Mouse (Mus musculus): ENCODE measurements around the gene Sprr2i. TPM values are rescaled to one million over a fixed set of nuclear protein-coding genes. Genes with fewer than 3 reads are reported as not detected.

The Sprr2i gene
- total and polyA plus RNA-seq, 2 experiments from 2014 or later, result not detected

- H3K4me2 ChIP-seq (ENCODE audit: low read depth, low read length, poor library complexity, severe bottlenecking), result no peak within 1 kb of the TSS
- TF ChIP-seq CTCF (IDR thresholded peaks at IDR 0.05), result no peak
- no peak within 1 kb of the TSS for H3K4me3 ChIP-seq (ENCODE audit: low read depth, low read length)
- no peak within 1 kb of the TSS for H3K27ac ChIP-seq (ENCODE audit: low read depth, low read length)
- ATAC-seq (ENCODE audit: low FRiP score), result no peak
- no peaks in the 10 kb centered on the region for H3K4me1 ChIP-seq (ENCODE audit: insufficient read depth, low read length)
- WGBS, result 89% methylated on average over 2 of the region's 2 CpGs
- no peaks in the 10 kb centered on the region for H3K27me3 ChIP-seq (ENCODE audit: insufficient read depth, low read length)
- no peaks in the 10 kb centered on the region for H3K9me3 ChIP-seq (ENCODE audit: low read length)
- no peak within 1 kb of the TSS for H3K9ac ChIP-seq (replicated peaks; ENCODE audit: low read length, poor library complexity, severe bottlenecking)
- no peak for DNase-seq (ENCODE audit: low spot score)
- no peaks in the 10 kb centered on the region for H3K36me3 ChIP-seq (ENCODE audit: insufficient read depth, low read length)
Observed at GRCm38 (mm10) chr3:92417782-92418181, 10.0 kb downstream of the Sprr2i start, which contains the start of gene Sprr2j-ps. TSS of gene Sprr2j-ps (plus strand) at chr3:92418082.

- no peak within 1 kb of the TSS for H3K9ac ChIP-seq (replicated peaks; ENCODE audit: low read length, poor library complexity, severe bottlenecking)
- no peaks in the 10 kb centered on the region for H3K27me3 ChIP-seq (ENCODE audit: insufficient read depth, low read length)
- no peaks in the 10 kb centered on the region for H3K4me1 ChIP-seq (ENCODE audit: insufficient read depth, low read length)
- TF ChIP-seq CTCF (IDR thresholded peaks at IDR 0.05), result no peak
- H3K4me2 ChIP-seq (ENCODE audit: low read depth, low read length, poor library complexity, severe bottlenecking), result no peak within 1 kb of the TSS
- WGBS, result 93% methylated on average over 6 of the region's 6 CpGs
- DNase-seq (ENCODE audit: low spot score) (no peak), ATAC-seq (ENCODE audit: low FRiP score) (no peak)
- H3K27ac ChIP-seq (ENCODE audit: low read depth, low read length), result no peak within 1 kb of the TSS
- H3K4me3 ChIP-seq (ENCODE audit: low read depth, low read length), result no peak within 1 kb of the TSS
- no peaks in the 10 kb centered on the region for H3K9me3 ChIP-seq (ENCODE audit: low read length)
- no peaks in the 10 kb centered on the region for H3K36me3 ChIP-seq (ENCODE audit: insufficient read depth, low read length)
Observed at GRCm38 (mm10) chr3:92429323-92429722, 21.5 kb downstream of the Sprr2i start, which contains the start of gene Gm9774. TSS of gene Gm9774 (minus strand) at chr3:92429423.

GRCm38 (mm10) chr3:92432282-92432681 lies 24.5 kb downstream of the Sprr2i start, which contains the start of gene Sprr2k:
TSS of gene Sprr2k (plus strand) at chr3:92432582.
- TF ChIP-seq CTCF (IDR thresholded peaks at IDR 0.05), result no peak
- no peak for DNase-seq (ENCODE audit: low spot score)
- no peak for ATAC-seq (ENCODE audit: low FRiP score)
- WGBS, result 93% methylated on average over 2 of the region's 2 CpGs
- Histone ChIP-seq H3K27ac (ENCODE audit: low read depth, low read length) (no peak within 1 kb of the TSS), H3K9ac (replicated peaks; ENCODE audit: low read length, poor library complexity, severe bottlenecking) (no peak within 1 kb of the TSS), H3K36me3 (ENCODE audit: insufficient read depth, low read length) (no peaks in the 10 kb centered on the region), H3K4me1 (ENCODE audit: insufficient read depth, low read length) (no peaks in the 10 kb centered on the region), H3K27me3 (ENCODE audit: insufficient read depth, low read length) (no peaks in the 10 kb centered on the region), H3K4me3 (ENCODE audit: low read depth, low read length) (no peak within 1 kb of the TSS), H3K4me2 (ENCODE audit: low read depth, low read length, poor library complexity, severe bottlenecking) (no peak within 1 kb of the TSS), H3K9me3 (ENCODE audit: low read length) (no peaks in the 10 kb centered on the region)

- no peaks in the 10 kb centered on the region for H3K4me1 ChIP-seq (ENCODE audit: insufficient read depth, low read length)
- TF ChIP-seq CTCF (IDR thresholded peaks at IDR 0.05), result no peak
- no peak within 1 kb of the TSS for H3K9ac ChIP-seq (replicated peaks; ENCODE audit: low read length, poor library complexity, severe bottlenecking)
- H3K27ac ChIP-seq (ENCODE audit: low read depth, low read length), result no peak within 1 kb of the TSS
- no peak within 1 kb of the TSS for H3K4me2 ChIP-seq (ENCODE audit: low read depth, low read length, poor library complexity, severe bottlenecking)
- 96% methylated on average over 3 of the region's 3 CpGs for WGBS
- ATAC-seq (ENCODE audit: low FRiP score) (no peak), DNase-seq (ENCODE audit: low spot score) (no peak)
- H3K4me3 ChIP-seq (ENCODE audit: low read depth, low read length), result no peak within 1 kb of the TSS
- no peaks in the 10 kb centered on the region for H3K36me3 ChIP-seq (ENCODE audit: insufficient read depth, low read length)
- H3K9me3 ChIP-seq (ENCODE audit: low read length), result no peaks in the 10 kb centered on the region
- no peaks in the 10 kb centered on the region for H3K27me3 ChIP-seq (ENCODE audit: insufficient read depth, low read length)
Observed at GRCm38 (mm10) chr3:92438689-92439088, 30.9 kb downstream of the Sprr2i start, which contains the start of gene Sprr1b. TSS of gene Sprr1b (minus strand) at chr3:92438789.

- no peak overlapping the region for H3K4me2 ChIP-seq (ENCODE audit: low read depth, low read length, poor library complexity, severe bottlenecking)
- ATAC-seq (ENCODE audit: low FRiP score), result no peak
- DNase-seq (ENCODE audit: low spot score), result no peak
- H3K9me3 ChIP-seq (ENCODE audit: low read length), result no peaks in the 10 kb centered on the region
- TF ChIP-seq CTCF (IDR thresholded peaks at IDR 0.05), result no peak
- no peak overlapping the region for H3K27ac ChIP-seq (ENCODE audit: low read depth, low read length)
- H3K27me3 ChIP-seq (ENCODE audit: insufficient read depth, low read length), result no peaks in the 10 kb centered on the region
- no peak overlapping the region for H3K9ac ChIP-seq (replicated peaks; ENCODE audit: low read length, poor library complexity, severe bottlenecking)
- 90% methylated on average over 3 of the region's 3 CpGs for WGBS
- H3K4me3 ChIP-seq (ENCODE audit: low read depth, low read length), result no peak overlapping the region
- no peaks in the 10 kb centered on the region for H3K36me3 ChIP-seq (ENCODE audit: insufficient read depth, low read length)
- H3K4me1 ChIP-seq (ENCODE audit: insufficient read depth, low read length), result no peaks in the 10 kb centered on the region
Observed at GRCm38 (mm10) chr3:92440177-92440576, 32.4 kb downstream of the Sprr2i start.

GRCm38 (mm10) chr3:92455151-92455550 lies 47.4 kb downstream of the Sprr2i start:
- Histone ChIP-seq H3K9me3 (ENCODE audit: low read length) (no peaks in the 10 kb centered on the region), H3K4me1 (ENCODE audit: insufficient read depth, low read length) (no peaks in the 10 kb centered on the region), H3K36me3 (ENCODE audit: insufficient read depth, low read length) (no peaks in the 10 kb centered on the region), H3K27me3 (ENCODE audit: insufficient read depth, low read length) (no peaks in the 10 kb centered on the region), H3K4me2 (ENCODE audit: low read depth, low read length, poor library complexity, severe bottlenecking) (no peak overlapping the region), H3K9ac (replicated peaks; ENCODE audit: low read length, poor library complexity, severe bottlenecking) (no peak overlapping the region), H3K27ac (ENCODE audit: low read depth, low read length) (no peak overlapping the region), H3K4me3 (ENCODE audit: low read depth, low read length) (no peak overlapping the region)
- ATAC-seq (ENCODE audit: low FRiP score) (no peak), DNase-seq (ENCODE audit: low spot score) (no peak)
- WGBS, result 85% methylated on average over 5 of the region's 5 CpGs
- no peak for TF ChIP-seq CTCF (IDR thresholded peaks at IDR 0.05)
